Mouse (Mus musculus) embryo, embryonic 9.5 days (tissue): ENCODE measurements around the gene Cadm1.

Experiments used
- DNase-seq: peaks from one replicate; pipeline ENCODE4 v3.0.0-alpha.2; 2017; ENCODE audit errors: extremely low spot score

The Cadm1 gene

DNA sequence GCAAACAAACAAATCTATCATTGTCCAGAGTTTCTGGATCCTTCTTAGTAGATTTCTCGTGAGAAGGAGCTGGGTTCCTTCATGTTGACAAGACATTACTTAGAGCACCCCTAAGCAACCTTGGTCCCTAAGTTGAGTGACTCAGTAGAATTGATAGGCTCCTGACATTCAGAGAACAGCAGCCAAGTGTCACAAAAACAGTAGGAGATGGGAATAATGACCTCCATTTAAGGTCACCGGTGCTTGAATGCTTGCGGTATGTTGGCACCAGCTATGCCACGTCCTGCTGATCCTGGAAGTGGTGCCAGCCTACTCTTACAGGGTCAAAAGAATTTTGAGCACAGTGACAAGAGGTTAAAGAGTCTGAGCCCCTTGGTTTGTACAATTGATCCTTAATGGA, 139.2 kb downstream of the Cadm1 start:
- DNase-seq: no peak

DNA sequence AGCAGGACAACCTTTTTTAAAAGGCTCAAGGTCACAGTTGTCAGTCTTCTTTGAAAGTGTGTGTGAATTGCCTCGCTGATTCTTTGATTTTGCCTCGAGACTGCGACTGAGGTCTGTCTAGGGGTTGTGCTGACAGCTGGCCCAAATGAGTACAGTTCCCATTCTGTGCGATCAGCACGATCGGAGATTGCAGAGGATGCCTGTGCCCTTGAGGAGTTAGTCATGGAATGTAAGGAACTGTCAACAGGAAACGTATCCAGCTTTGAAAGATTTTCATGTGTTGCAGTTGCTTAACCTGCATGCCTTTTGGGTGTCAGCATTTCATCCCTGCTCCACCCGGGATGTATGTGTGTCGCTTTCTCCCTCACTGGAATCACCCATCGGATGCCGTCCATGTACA, 141.6 kb downstream of the Cadm1 start:
- no peak for DNase-seq

DNA sequence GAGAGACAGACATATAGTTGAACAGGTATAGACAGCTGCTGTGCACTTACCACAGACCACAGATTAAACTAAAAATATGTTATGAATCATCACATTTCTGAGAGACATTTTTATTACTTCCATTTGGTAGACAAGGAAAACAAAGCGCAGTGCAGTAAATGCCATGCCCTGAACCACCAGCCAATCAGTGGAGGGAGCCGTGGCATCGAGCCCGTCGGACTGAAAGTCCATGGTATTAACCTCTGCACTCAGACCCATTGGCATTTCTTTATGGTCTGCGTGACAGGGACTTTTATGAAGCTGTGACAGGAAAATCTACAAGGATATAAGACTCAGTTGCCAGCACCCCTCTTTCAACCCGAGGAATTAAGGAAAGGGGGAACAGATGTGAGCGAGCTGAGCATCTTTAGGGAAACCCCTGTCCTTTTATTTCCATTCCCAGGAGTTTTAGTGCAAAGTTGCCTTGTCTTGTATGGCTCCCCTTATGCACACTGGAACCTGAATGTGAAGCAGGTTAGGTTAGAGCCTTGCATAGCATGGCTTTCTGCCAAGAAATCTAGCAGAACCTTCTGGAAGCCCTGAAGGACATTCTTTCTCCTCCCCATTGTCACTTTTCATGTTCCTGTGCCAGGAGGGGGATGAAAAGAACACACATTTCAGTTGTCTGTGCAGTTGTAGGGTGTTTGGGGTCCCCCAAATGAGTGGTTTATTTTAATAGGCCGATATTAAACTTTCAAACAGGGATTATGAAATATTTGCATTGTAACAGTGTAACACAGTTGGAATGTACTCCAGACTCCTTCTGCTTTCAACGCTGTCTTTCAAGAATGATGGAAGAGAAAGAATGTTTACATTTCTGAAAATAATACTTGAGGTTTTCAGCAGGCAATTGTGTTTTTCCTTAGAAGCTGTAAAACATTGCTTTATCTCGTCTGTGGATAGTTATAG, 145.1 kb downstream of the Cadm1 start:
- no peak for DNase-seq

DNA sequence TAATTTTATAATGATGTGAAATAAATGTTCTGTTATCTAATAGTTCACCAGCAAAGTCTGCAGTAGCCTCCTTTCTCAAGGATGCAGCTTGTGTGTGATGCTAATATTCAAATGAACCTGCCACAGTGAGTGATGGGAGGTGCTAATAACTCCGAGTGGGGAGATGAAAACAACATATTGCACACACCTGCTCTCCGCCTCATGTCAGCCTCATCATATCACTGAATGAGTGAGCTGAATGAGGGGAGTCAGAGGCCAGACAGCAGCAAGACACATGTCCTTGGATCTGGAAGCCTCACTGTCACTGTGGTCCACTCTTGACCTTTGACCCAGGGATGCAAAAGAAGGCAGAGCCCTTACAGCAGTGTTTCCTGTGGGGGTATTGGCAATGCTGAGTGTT, 156.9 kb downstream of the Cadm1 start:
- no peak for DNase-seq

DNA sequence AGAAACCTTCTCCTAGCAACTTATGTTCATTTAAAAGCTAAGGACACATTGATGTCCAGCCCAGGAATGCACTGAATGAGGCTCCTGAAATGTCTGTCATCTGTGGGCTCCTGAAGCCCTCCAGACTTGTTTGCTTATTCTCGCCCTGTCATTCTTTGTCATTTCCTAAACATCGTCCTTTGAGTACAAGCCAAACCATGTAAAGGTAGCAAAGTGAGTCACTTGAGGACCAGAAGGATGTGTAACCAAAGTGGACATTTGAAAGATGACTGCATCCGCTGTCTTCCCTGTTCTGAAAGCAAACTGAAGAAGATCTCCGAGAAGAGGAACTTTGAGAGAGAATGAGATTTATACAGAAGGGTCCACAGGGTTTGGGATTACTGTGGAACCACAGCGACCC, 157.6 kb downstream of the Cadm1 start:
- DNase-seq: no peak

DNA sequence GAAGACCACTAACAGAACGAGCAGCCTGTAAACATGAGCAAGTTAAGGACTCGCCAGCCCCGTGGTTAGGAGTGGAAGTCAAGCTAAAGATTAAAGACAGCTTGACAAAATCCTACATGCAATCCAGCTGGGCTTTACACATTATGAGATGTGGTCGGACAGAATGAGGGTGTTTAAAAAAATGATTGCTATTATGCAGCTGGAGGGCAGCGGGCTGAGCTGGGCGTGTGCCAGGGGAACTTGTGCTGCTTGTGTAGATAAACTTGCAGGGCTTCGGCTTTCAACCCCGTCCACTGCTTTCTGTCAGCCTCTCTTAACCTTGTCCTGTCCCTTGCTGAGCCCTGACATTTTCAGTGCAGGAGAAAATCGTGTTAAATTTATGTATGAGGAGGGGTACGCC, 158.3 kb downstream of the Cadm1 start:
- no peak for DNase-seq

DNA sequence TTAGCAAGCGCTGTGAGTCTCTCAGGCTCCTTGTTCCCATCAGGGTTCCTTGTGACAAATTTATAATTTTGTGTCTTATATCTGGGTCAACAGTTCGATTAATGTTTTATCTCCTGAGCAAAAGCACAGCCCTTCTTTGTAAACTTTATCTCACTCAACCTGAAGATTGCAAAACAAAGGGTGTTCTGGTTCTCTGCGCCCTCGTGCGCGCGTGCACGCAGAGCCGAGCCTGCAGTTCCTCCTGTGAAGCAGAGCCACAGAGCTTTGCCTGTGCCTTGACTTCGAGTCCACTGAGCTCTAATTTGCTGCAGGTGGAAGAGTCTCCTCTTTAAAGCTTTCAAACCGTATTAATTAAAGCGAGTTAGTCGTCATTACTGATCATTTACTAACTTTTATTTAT, 162.9 kb downstream of the Cadm1 start:
- no peak for DNase-seq

DNA sequence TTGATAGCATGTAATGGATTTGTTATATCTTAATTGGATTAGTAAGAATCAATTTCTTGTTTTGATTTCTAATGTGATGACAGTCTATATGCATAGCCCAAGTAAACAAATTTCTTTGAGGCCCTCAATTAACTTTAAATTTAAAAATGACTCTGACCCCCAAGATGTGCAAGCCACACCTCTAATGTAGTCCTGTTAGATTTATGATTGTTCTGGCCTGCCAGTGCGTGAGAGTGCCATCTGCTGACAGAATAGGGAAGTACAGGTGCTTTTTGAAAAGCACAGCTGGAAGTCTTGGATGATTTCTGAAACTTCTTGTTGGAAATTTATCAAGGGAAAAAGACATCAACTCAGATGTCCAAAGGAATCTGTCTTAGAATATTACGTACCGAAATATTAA, 169.1 kb downstream of the Cadm1 start:
- DNase-seq: peak; percentile 62

DNA sequence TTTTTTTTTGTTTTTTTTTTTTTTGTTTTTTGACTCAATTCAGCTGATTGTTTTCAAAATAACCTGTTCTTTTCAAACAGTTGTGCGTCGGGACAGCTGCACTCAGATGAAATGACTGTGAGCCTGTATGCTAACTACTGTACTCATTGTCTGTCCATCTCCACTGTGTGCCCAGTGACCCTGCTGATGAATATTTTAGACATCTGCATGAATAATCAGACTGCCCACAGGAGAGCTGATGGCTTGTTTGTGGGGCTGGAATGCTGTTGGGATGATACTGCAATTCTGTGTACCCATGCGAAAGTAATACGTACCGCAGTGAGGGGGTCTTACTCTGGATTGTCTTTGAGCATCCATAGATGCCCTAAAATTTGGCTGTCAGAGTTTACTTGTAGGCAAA, 170.0 kb downstream of the Cadm1 start:
- DNase-seq: no peak

DNA sequence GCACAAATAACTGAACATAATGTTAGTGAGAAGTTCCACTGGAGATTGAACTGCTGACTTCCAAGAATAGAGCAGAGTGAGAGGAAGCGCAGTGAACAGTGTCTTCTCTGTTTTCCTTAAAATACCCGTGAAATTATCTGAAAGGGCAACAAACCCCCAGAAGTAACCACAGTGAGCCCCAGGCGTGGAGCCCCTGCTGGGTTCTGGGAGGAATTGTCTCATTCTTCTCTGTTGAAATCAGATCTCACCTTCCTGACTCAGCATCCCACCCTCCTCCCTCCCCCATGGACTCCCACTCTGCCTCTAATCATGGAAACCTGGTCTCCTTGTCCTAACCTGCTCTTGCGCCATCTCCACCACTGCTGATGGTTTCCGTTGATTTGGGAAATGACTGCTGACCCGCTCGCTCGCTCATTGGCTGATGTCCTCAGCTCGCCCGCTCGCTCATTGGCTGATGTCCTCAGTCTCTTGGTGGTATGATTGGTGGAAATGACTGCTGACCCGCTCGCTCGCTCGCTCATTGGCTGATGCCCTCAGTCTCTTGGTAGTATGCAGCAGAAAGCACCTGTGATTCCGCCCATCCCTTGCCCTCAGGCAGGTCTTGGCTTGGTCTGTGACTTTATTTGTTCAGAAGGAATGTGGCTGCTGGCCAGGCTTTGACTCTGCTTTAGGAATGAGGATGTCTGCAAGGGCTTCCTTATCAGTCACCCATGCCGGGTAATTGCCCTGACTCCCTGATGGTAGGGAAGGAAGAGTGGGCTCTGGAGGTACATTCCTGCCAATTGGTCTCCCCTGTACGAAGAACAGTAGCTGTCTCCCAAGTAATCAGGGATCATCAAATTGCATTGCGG, 173.3 kb downstream of the Cadm1 start:
- DNase-seq: no peak

DNA sequence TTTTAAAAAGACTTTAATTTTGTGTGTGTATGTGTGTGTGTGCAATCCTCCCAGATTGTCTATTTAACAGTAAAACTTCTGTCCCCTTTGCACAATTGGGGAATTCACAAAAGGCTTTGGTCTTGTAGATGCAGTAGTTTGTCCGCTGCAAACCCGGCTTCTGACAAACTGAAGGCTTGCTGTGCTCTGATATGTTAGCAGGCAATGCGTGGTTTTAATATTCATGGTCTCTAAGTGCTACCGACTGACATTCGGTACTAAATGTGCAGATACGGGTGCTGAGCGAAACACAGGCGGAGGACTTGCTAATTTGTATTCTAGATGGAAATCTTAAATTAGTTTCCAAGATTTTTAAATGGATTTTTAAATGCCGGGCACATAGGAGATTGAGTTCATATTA, 176.4 kb downstream of the Cadm1 start:
- DNase-seq: no peak

DNA sequence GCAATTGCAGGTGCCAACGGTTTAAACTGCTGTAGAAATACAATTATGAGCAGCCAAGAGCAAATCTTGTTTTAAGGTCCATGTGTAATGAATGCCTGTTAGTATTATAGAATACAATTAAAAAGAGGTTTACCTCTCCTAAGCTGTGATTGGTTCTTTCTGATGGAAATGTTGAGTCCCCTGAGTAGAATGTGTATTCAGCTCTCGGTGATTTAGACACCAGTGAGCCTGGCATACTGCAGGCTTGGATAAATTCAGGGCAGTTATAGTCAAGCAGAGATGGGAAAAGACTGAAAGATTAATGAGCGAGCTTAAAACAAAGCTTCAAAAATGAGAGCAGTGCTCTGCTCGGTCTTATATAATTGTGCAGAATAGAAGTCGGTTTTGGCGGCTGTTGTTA, 177.4 kb downstream of the Cadm1 start:
- DNase-seq: no peak

DNA sequence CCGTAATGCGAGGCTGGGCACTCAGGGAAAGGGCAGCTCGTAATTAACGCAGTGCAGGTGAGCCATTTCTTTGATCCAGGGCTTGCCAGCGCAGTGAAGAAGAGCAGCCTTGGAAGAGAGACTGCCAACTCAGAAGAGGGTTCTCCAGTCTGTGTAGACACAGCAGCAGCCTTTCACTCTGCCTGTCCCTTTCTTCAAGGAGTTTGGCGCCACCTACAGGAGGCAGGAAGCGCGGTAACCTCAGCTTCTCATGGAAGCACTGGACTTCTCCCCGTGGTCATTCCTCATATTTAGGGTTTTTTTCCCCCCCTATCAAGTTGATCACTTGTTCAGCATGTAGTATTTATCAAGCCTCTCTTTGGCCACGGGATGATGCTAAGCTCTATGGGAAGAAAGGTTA, 178.3 kb downstream of the Cadm1 start:
- DNase-seq: peak; percentile 73

DNA sequence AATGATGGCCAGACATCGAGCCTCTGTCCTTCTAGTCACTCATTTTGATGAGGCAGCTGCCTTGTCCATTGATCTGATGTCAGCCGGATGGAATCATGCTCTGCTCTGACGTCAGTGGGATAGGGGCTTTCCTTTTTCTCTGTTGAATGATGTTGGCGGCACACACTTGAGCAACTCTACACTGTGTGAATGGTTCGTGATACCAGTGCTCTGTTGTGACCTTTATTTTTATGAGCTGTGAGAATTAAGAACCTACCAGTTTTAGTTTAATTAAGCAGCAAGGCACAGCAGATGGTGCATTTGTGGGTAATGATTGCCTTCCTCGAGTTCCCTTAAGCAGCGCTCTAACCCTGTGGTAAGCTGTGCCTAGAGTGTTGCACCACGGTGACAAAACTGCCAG, 181.0 kb downstream of the Cadm1 start:
- no peak for DNase-seq

DNA sequence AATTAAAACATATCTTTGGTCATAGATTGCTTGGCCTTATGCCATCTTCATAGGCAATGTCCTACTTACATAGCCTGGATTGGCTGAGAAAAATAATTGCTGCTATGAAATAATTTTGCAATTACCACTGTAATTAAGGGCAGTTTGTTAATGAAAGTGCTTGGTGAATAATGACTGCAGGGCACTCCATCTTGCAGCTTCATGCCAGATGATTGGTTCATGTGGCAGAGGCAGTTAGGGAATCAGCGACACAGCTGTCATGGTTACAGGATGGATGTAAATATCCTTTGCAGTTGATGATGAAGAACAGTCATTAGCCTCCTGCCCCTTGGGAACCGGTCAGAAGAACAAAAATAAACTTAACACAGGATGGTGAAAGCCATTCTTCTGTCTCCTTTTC, 184.6 kb downstream of the Cadm1 start:
- DNase-seq: no peak

DNA sequence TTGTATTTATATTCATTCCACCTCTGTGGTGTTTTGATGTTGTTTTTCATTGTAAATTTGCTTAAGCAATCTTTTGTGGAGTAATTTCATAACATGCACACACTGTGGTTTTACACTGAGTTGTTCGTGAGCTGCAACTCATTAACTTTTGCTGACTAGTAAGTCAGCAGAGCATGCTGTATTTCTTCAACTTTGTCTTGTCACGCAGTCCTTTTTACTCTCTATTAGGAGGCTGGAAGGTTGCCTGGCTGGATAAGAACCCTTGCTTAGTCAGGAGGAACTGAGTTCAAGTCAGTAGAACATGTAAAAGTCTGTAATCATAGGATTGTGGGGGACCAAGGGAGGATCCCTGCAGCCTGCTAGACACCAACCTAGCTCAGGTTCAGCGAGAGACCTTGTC, 185.4 kb downstream of the Cadm1 start:
- DNase-seq: no peak

DNA sequence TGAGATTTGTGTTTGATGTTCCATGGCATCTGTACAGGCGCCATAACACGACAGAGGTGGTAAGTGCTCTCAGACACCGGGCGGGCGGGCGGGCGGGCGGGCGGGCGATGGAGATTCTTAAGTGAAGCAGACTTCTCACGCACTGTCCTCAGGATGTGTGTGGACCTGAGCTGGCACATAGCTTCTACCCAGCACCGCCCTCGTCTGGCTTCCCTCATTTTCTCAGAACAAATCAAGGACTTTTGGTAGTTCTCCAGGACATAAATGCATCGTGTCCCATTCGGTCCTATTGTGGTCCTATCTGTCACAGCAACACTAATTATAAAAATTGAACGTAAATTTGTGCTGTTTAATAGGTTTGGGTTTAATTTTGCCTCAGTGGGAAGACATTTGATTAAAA, 186.9 kb downstream of the Cadm1 start:
- no peak for DNase-seq

DNA sequence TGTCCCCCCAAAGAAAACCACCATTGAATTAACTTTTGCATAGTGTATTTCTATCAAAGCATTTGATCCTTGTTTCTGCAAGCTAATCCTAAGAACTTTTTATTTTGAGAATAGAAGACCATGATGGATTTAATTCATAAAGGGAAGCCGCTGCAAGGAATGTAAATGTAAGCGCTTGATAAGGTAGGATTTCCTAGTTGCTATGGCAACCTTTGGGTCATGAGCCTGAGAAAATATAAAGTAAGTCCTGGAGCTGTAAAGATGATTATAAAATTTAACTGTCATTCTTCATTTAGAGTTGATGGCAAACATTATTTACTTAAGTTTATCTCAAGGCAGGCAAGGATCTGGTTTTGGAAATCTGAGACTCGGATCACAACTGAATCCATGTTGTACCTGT, 197.6 kb downstream of the Cadm1 start:
- DNase-seq: no peak

DNA sequence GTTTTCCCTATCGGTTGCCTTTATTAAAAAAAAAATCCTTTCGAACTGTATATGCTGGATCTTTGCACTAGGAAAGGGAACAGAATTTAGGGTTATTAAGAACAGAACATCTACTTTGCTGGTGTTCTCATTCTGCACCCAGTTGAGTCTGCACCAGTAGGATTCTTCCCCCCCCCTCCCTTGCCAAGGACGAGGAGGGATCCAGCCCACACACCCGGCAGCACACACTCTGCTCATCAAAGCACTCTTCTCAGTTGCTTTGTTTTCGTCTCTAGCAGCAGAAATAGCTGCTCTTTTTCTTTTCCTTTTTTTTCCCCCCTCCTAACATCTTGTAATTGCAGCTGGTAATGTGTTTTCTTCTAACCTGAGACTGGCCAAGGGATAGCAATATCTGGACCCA, 198.9 kb downstream of the Cadm1 start:
- no peak for DNase-seq

DNA sequence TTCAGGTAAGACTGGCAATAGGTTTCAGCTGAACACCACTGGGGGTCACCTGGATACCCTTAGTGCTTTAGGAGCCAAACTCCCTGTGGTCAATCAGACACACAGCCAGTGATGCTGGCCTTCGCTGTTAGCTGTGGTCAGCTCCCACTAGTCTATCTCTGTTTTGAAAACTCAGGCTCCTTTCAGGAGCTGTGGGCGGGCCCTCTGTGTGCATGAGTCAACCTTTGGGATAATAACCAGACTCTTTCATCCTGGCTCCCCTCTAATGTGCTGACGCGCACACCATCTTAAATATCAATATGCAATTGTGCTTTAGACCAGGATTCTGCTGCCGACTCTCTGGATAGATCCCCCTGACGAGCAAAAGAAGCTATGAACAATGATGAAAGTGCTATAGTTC, 200.3 kb downstream of the Cadm1 start:
- no peak for DNase-seq

DNA sequence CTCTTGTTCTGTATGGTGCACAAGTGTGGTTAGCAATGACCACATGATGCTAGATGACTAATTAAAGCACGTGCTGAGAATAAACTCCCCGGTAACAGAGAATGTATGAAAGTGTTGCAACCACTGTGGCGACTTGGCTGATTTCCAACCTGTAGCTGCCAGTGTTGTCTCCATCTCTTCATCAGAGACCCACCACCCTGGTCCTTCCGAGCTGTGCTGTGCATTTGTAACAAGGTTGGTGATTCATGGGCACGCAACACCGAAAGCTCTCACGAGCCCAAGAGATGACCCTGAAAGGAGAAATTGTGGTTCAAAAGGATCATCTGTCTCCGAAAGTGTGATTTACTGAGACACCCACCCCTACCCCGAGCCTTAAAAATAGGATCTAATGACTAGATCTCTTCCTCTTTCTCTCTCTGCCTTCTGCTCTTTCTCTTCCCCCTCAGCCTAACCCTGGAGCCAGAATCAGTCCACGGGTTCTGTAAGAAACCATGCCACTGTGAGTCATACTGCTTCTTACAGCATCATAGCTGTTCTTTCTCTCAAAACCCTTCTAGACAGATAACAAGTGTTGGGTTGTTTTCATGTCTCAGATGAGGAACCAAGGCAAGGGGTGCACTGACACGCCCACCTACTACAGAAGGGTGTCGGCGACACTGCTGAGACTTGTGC, 203.9 kb downstream of the Cadm1 start:
- DNase-seq: no peak

DNA sequence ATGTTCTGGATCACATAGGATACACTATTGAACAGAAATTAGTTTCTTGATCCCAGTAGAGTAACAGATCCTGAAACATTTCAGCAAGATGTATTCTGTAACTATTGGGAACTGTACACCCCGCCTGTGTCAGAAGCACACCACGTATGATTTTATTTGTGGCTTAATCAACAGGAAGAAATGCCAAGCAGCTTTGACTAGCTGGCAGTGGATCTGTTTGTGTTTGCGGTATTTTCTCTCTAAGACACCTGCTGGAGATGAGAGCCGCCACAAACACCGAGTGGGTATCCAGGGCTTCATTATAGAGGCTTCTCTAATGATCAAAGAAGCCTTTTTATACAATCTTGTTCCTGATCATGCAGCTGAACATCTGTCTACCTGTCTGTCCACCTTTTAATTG, 204.9 kb downstream of the Cadm1 start:
- no peak for DNase-seq
